Mouse (Mus musculus) cerebellum, adult 9-11 months (tissue): ENCODE measurements around the gene Tmem255b.

Source experiments
- DNase-seq: peaks from one replicate; pipeline ENCODE4 v3.0.0; 2022

Gene Tmem255b

GRCm38 (mm10) chr8:13434889-13435288 lies at the start of gene Tmem255b:
Gene Tmem255b, plus strand, starts transcription at chr8:13435189.
- DNase-seq: no peak

- DNase-seq: no peak
Observed at GRCm38 (mm10) chr8:13386366-13386765, 48.6 kb upstream of the Tmem255b start.

GRCm38 (mm10) chr8:13387728-13388127 lies 47.3 kb upstream of the Tmem255b start:
- no peak for DNase-seq

- no peak for DNase-seq
Observed at GRCm38 (mm10) chr8:13388744-13389143, 46.2 kb upstream of the Tmem255b start.

GRCm38 (mm10) chr8:13393869-13394268 lies 41.1 kb upstream of the Tmem255b start:
- DNase-seq: no peak

GRCm38 (mm10) chr8:13396725-13397124 lies 38.3 kb upstream of the Tmem255b start, which contains the start of gene Atp4b:
Gene Atp4b, minus strand, starts transcription at chr8:13396825.
- no peak for DNase-seq

- DNase-seq: no peak
Observed at GRCm38 (mm10) chr8:13403517-13403916, 31.5 kb upstream of the Tmem255b start.

- no peak for DNase-seq
Observed at GRCm38 (mm10) chr8:13404666-13405131, 30.3 kb upstream of the Tmem255b start, which contains the start of gene Grk1. Gene Grk1, plus strand, starts transcription at chr8:13405081.

- DNase-seq: no peak
Observed at GRCm38 (mm10) chr8:13406011-13406410, 29.0 kb upstream of the Tmem255b start.

- peak; percentile 43 for DNase-seq
Observed at GRCm38 (mm10) chr8:13411597-13411996, 23.4 kb upstream of the Tmem255b start.

- DNase-seq: peak; percentile 28
Observed at GRCm38 (mm10) chr8:13412891-13413558, 22.0 kb upstream of the Tmem255b start.

GRCm38 (mm10) chr8:13413823-13414390 lies 21.1 kb upstream of the Tmem255b start:
- DNase-seq: no peak

GRCm38 (mm10) chr8:13415879-13416278 lies 19.1 kb upstream of the Tmem255b start:
- no peak for DNase-seq

- DNase-seq: no peak
Observed at GRCm38 (mm10) chr8:13419111-13419639, 15.8 kb upstream of the Tmem255b start.

- DNase-seq: no peak
Observed at GRCm38 (mm10) chr8:13420970-13421369, 14.0 kb upstream of the Tmem255b start.

- no peak for DNase-seq
Observed at GRCm38 (mm10) chr8:13427351-13427750, 7.6 kb upstream of the Tmem255b start.

GRCm38 (mm10) chr8:13428156-13428555 lies 6.8 kb upstream of the Tmem255b start:
- DNase-seq: no peak

- DNase-seq: no peak
Observed at GRCm38 (mm10) chr8:13430412-13430811, 4.6 kb upstream of the Tmem255b start.

GRCm38 (mm10) chr8:13430866-13431265 lies 4.1 kb upstream of the Tmem255b start:
- no peak for DNase-seq

- DNase-seq: no peak
Observed at GRCm38 (mm10) chr8:13433130-13433529, 1.9 kb upstream of the Tmem255b start.

- no peak for DNase-seq
Observed at GRCm38 (mm10) chr8:13436052-13436451, 1.1 kb downstream of the Tmem255b start.

- DNase-seq: no peak
Observed at GRCm38 (mm10) chr8:13437531-13437930, 2.5 kb downstream of the Tmem255b start.

GRCm38 (mm10) chr8:13442152-13442551 lies 7.2 kb downstream of the Tmem255b start:
- no peak for DNase-seq

GRCm38 (mm10) chr8:13446456-13446855 lies 11.5 kb downstream of the Tmem255b start:
- DNase-seq: no peak
